Mouse (Mus musculus) macrophage (primary cell): ENCODE data around the gene Tssk1. TPM values are rescaled to one million over a fixed set of nuclear protein-coding genes. Genes with fewer than 3 reads are reported as not detected.
A peak's percentile ranks its signal among the peaks of the same experiment; 100 is the strongest.

ENCODE experiments used
- H3K27ac ChIP-seq: fragments of 350-480 bp; formaldehyde crosslinking; 2 replicates; pipeline ENCODE4 v1.9.0; 2021
- H3K36me3 ChIP-seq: fragments of 350-480 bp; formaldehyde crosslinking; 2 replicates; pipeline ENCODE4 v1.9.0; 2021; ENCODE audit errors: inconsistent target
- H3K4me3 ChIP-seq: fragments of 350-480 bp; formaldehyde crosslinking; 2 replicates; pipeline ENCODE4 v1.9.0; 2021; ENCODE audit errors: inconsistent target
- H3K79me2 ChIP-seq: fragments of 350-480 bp; formaldehyde crosslinking; 2 replicates; pipeline ENCODE4 v1.9.0; 2021; ENCODE audit errors: inconsistent target
- WGBS: methylation state at CpG from one replicate; pipeline ENCODE4 v1.1.7; 2026; ENCODE audit warnings: inconsistent platforms; ENCODE audit not compliant: missing documents; 5-methylcytosine and 5-hydroxymethylcytosine counted together
- polyA plus RNA-seq: library from polyadenylated mRNA; stranded (reverse); fragments of 250-400 nt; gene quantifications from 3 replicates; pipeline ENCODE4 v1.2.4, GENCODE M21; 2018; ENCODE audit warnings: inconsistent platforms

Gene Tssk1
- polyA plus RNA-seq, 1 experiment from 2014 or later: not detected

GRCm38 (mm10) chr16:17882196-17882595, 11.8 kb upstream of the Tssk1 start:
- H3K36me3 ChIP-seq: no peaks in the 10 kb centered on the region
- no peak overlapping the region for H3K4me3 ChIP-seq
- H3K27ac ChIP-seq: no peak overlapping the region
- H3K79me2 ChIP-seq: peaks cover 100% of the 10 kb centered on the region

- Histone ChIP-seq H3K4me3 (no peak overlapping the region), H3K36me3 (no peaks in the 10 kb centered on the region), H3K79me2 (peaks cover 100% of the 10 kb centered on the region), H3K27ac (no peak overlapping the region)
- WGBS: 96% methylated on average over 6 of the region's 6 CpGs
Measured at GRCm38 (mm10) chr16:17884116-17884515, 9.9 kb upstream of the Tssk1 start.

GRCm38 (mm10) chr16:17889689-17890341, 4.2 kb upstream of the Tssk1 start:
- Histone ChIP-seq H3K27ac (no peak overlapping the region), H3K79me2 (peaks cover 62% of the 10 kb centered on the region), H3K36me3 (no peaks in the 10 kb centered on the region), H3K4me3 (no peak overlapping the region)
- 87% methylated on average over 5 of the region's 6 CpGs for WGBS

DNA sequence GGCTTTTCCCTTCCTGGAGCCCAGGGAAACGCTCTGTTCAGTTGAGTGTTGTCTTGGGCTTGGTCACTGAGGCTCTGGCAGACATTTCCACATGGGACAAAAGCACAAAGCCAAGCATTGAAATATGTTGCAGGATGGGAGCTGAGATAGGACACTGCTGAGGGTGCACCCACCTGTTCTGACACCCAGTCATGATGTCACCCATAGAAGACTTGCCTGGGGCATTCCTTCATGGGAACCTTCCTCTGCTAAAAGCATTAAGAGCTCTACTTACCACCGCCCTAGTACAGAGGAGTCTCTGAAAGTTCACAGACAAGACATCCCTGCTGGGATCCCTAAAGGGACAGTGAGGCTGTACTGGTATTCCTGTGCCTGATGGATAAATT, 3.7 kb upstream of the Tssk1 start:
- WGBS: 82% methylated on average over 2 of the region's 2 CpGs
- no peaks in the 10 kb centered on the region for H3K36me3 ChIP-seq
- H3K27ac ChIP-seq: no peak overlapping the region
- H3K4me3 ChIP-seq: peak overlapping the region; percentile 55
- peaks cover 57% of the 10 kb centered on the region for H3K79me2 ChIP-seq

DNA sequence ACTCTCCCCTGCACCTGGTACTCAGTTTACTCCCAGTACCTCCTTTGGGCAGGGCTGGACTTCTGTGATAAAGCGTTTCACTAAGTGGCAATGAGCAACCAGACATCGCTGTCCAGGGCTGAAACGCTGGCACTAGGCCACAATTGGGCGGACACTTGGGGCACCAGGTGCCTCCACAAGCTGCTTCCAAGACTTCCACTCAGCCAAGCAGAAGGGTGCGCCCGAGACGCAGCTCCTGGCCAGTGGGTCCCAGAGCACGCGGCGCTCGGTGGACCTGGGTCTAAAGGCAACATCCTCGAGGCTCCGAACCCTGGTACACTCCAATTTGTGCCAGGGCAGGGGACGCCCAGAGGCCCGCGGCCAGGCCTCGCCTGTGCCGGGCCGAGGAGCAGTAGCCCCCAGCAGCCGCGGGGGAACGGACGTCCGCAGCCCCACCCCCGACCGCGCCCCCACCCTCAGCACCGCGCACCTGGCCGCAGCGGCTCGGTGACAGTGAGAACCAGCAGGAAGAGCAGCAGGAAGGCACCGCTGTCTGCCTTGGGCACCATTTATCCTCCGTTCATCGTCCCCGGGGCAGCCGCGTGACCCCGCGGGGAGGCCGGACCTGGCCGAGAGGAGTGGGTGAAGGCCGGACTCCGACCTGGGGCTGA, 3.0 kb upstream of the Tssk1 start:
- no peak overlapping the region for H3K27ac ChIP-seq
- H3K4me3 ChIP-seq: peak overlapping the region; percentile 55
- WGBS: 0% methylated on average over 40 of the region's 44 CpGs
- H3K79me2 ChIP-seq: peaks cover 50% of the 10 kb centered on the region
- no peaks in the 10 kb centered on the region for H3K36me3 ChIP-seq

DNA sequence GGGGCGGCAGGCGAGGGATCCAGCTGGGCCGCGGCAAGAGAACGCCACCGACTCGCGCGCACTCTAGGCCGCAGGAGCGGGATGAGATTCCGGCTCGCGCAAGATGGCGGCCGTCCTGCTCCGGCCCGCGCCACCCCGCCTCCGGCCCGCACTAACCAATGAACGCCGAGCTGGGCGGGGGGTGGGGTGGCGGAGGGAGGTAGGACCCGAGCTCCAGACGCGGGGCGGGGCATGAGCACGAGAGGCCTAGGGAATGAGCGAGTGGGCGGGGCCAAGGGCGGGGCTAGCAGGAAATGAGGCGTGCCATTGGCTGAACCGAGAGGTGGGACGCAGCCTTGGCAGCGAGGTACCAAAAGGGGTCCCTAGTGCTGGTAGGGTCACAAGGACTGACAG, 2.5 kb upstream of the Tssk1 start, which contains the start of gene Gm20518:
Gene Gm20518, minus strand, starts transcription at position 105 of the 393 bp plus-strand sequence.
- no peaks in the 10 kb centered on the region for H3K36me3 ChIP-seq
- H3K4me3 ChIP-seq: peak within 1 kb of the TSS; percentile 55
- WGBS: under 1% methylated on average over 23 of the region's 38 CpGs
- H3K27ac ChIP-seq: no peak within 1 kb of the TSS
- peaks cover 45% of the 10 kb centered on the region for H3K79me2 ChIP-seq

DNA sequence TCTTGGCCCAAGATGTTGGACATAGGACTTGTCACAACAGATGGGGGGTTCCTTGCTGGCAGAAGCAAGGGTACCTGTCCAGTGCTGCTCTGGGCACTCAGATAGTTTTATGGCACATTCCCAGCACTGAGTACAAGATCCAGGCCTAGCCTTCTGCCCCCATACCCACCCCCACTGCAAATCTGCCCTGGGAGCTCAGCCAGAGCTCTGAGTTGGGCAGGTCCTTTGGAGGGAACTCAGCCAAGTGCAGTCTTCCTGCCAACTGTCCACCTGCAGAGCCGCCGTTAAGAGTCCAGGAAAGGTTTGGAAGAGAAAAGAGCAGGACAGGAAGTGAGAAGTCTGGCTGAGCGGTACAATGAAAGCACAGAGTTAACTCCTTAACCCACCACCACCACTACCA, 1.4 kb upstream of the Tssk1 start:
- WGBS: 52% methylated on average over 3 of the region's 3 CpGs
- peaks cover 34% of the 10 kb centered on the region for H3K79me2 ChIP-seq
- H3K4me3 ChIP-seq: no peak overlapping the region
- H3K27ac ChIP-seq: no peak overlapping the region
- H3K36me3 ChIP-seq: no peaks in the 10 kb centered on the region

DNA sequence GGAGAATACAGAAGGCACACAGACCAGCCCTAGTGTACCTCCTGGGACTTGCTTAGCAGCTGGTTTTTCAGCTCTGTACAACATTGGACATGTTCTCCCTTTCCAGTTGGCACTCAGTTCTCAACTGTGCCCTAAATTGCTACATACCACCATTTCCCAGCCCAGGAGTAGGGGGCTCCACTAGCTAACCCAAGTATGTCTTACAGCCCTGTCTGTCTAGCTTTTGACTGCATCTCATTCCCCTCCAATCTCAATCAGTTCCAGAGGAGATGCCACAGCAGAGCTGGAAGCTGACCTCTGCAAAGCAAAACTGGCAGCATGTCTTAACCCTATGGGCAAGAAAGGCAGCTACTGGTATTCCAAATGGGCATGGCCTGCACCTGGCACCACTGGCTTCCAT, 2.1 kb downstream of the Tssk1 start:
- Histone ChIP-seq H3K4me3 (no peak overlapping the region), H3K36me3 (peaks cover 9% of the 10 kb centered on the region), H3K79me2 (peaks cover under 1% of the 10 kb centered on the region; the same call in 1 of the 2 replicates), H3K27ac (no peak overlapping the region)

DNA sequence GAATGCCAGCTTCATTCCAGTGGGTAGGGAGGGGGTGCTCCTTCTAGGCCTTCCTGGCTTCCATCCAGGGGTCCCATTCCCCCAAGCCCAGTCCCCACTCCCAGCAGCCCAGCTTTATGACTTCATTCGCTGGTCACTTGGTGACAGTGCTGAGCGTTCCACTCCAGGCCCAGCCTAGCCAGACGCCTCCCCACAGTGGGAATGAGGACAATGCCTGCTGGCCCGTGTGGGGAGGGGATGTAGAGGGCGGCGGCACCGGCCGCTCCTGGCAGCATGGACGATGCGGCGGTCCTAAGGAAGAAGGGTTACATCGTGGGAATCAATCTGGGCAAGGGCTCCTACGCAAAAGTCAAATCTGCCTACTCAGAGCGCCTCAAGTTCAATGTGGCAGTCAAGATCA, 4.4 kb downstream of the Tssk1 start, which contains the start of the genes Dgcr2 and Tssk2:
Gene Dgcr2, minus strand, starts transcription at position 101 of the 400 bp plus-strand sequence.
Gene Tssk2, plus strand, starts transcription at position 176 of the 400 bp plus-strand sequence.
- Histone ChIP-seq H3K36me3 (peaks cover 33% of the 10 kb centered on the region), H3K4me3 (no peak within 1 kb of the TSS), H3K79me2 (no peaks in the 10 kb centered on the region), H3K27ac (no peak within 1 kb of the TSS)
- WGBS: 96% methylated on average over 13 of the region's 14 CpGs

- Histone ChIP-seq H3K36me3 (peaks cover 33% of the 10 kb centered on the region), H3K4me3 (peak within 1 kb of the TSS; percentile 86), H3K27ac (peak within 1 kb of the TSS; percentile 22; the same call in 1 of the 2 replicates), H3K79me2 (peaks cover 14% of the 10 kb centered on the region)
- WGBS: under 1% methylated on average over 35 of the region's 35 CpGs
Measured at GRCm38 (mm10) chr16:17911052-17911595, 17.1 kb downstream of the Tssk1 start, which contains the start of gene Ess2. TSS of gene Ess2 (minus strand) at chr16:17911348.

DNA sequence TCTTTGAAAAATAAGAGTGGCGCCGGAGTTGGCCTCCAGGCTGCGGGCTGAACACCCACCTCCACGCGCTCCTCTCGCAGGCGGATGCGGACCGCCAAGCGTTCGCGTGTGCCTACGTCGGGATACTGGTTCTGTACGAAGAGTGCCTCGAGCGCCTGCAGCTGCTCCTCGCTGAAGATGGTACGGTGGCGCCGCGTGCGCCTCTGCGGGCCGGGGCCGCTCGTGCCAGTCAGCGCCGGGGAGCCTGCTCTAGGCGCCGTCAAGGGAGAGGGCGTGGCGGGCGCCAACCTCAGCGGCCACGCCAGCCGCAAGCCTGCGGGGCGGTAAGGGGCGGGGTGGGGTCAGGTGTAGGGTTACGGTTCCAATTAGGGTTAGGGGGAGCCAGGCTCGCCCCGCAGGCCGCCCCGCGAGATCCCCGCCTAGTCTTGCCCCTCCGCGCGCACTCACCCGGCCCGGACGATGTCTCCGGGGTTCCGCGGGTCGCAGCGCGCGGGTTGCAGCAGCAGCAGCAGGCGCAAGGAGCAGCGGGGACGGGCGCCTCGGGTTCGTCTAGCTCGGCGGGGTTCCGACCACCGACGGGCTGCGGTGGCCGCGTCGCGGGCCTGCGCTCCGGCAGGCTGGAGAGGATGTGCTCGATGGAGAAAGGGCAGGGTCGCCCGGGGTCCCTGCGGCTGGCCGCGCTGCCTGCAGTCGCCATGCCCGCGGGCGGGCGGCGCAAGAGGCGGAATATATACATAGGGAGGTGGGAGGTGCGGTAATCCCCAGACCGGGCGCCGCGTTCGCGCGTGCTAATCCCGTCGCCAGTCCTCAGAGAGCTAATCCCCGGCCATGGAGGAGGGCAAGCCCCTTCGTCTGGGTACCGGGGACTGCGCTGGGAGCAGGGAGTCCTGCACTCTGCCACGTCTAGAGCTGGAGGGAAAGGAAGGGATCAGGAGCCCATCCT, 20.6 kb downstream of the Tssk1 start, which contains the start of gene Gsc2:
Gene Gsc2, minus strand, starts transcription at position 753 of the 943 bp plus-strand sequence.
- peaks cover 14% of the 10 kb centered on the region for H3K79me2 ChIP-seq
- H3K27ac ChIP-seq: no peak within 1 kb of the TSS
- no peaks in the 10 kb centered on the region for H3K36me3 ChIP-seq
- 2% methylated on average over 97 of the region's 106 CpGs for WGBS
- H3K4me3 ChIP-seq: no peak within 1 kb of the TSS

DNA sequence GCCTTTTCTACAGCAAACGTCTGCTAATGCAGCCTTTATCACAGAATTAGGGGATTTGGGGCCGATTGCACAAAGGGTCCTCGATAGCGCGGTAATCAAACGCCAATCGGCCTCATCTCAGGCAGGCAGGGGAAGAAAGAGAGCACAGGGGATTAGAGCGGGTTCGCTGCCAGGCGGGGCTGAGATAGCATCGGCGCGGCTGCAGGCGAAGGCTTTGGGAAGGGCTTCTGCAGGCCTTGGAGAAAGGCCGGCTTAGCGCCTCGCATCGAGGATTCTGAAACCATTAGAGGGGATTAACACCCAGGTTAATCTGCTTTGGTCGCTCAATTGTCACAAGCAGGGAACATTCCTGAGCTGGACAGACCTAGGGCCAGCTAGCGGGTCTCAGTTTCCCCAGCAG, 26.6 kb downstream of the Tssk1 start:
- Histone ChIP-seq H3K4me3 (no peak overlapping the region), H3K79me2 (peaks cover 7% of the 10 kb centered on the region; the same call in 1 of the 2 replicates), H3K27ac (no peak overlapping the region), H3K36me3 (0 out of 2 replicates have a peak, but pooled peaks cover 4% of the 10 kb centered on the region)
- 89% methylated on average over 20 of the region's 20 CpGs for WGBS

GRCm38 (mm10) chr16:17921325-17922162, 27.5 kb downstream of the Tssk1 start:
- peak overlapping the region; percentile 95 for H3K4me3 ChIP-seq
- H3K79me2 ChIP-seq: peaks cover 7% of the 10 kb centered on the region; the same call in 1 of the 2 replicates
- WGBS: under 1% methylated on average over 47 of the region's 47 CpGs
- 0 out of 2 replicates have a peak, but pooled peaks cover 5% of the 10 kb centered on the region for H3K36me3 ChIP-seq
- H3K27ac ChIP-seq: peak overlapping the region; percentile 83
